Mouse (Mus musculus): Measurements from ENCODE around the gene Med20.
"Not testable (repeated sequence)": the region's sequence is repeated elsewhere in the genome, so short reads cannot be mapped to it uniquely, and the experiment has no call there.

Gene Med20

GRCm38 (mm10) chr17:47628851-47629676 lies 17.7 kb downstream of the Med20 start:
- DNase-seq = peak; percentile 96

GRCm38 (mm10) chr17:47629717-47630677 lies 18.6 kb downstream of the Med20 start:
- DNase-seq = peak; percentile 81

- no peak for DNase-seq
Measured at GRCm38 (mm10) chr17:47630678-47631065, 19.3 kb downstream of the Med20 start, which contains the start of gene Usp49. Usp49 (plus strand) TSS chr17:47630690.

- no peak for DNase-seq
Measured at GRCm38 (mm10) chr17:47632181-47632840, 20.9 kb downstream of the Med20 start.

GRCm38 (mm10) chr17:47633999-47634770 lies 22.8 kb downstream of the Med20 start:
- no peak for DNase-seq

GRCm38 (mm10) chr17:47642992-47643391 lies 31.6 kb downstream of the Med20 start:
- DNase-seq = no peak

- DNase-seq = peak; percentile 29
Measured at GRCm38 (mm10) chr17:47646683-47647082, 35.3 kb downstream of the Med20 start.

GRCm38 (mm10) chr17:47648966-47649365 lies 37.6 kb downstream of the Med20 start:
- DNase-seq = no peak

- DNase-seq = no peak
Measured at GRCm38 (mm10) chr17:47651953-47652352, 40.6 kb downstream of the Med20 start.

- not testable (repeated sequence) for DNase-seq
Measured at GRCm38 (mm10) chr17:47654346-47654745, 43.0 kb downstream of the Med20 start.

GRCm38 (mm10) chr17:47655697-47656096 lies 44.3 kb downstream of the Med20 start:
- DNase-seq = no peak

- DNase-seq = no peak
Measured at GRCm38 (mm10) chr17:47657901-47658300, 46.5 kb downstream of the Med20 start.

GRCm38 (mm10) chr17:47658741-47659243 lies 47.4 kb downstream of the Med20 start:
- no peak for DNase-seq

GRCm38 (mm10) chr17:47663009-47663713 lies 51.8 kb downstream of the Med20 start:
- no peak for DNase-seq

GRCm38 (mm10) chr17:47664474-47664873 lies 53.1 kb downstream of the Med20 start:
- DNase-seq = no peak

GRCm38 (mm10) chr17:47669166-47669565 lies 57.8 kb downstream of the Med20 start:
- no peak for DNase-seq

- DNase-seq = no peak
Measured at GRCm38 (mm10) chr17:47671988-47672310, 60.6 kb downstream of the Med20 start.

GRCm38 (mm10) chr17:47672311-47673111 lies 61.1 kb downstream of the Med20 start:
- DNase-seq = peak; percentile 46
